Mouse (Mus musculus) liver, postnatal 0 days (tissue): ENCODE measurements around the gene Bbs9.

Source experiments
- CTCF ChIP-seq: sonication (generic); IDR thresholded peaks from 2 replicates; pipeline ENCODE4 v1.5.1; 2016; ENCODE audit warnings: antibody characterized with exemption, low read depth
- EP300 ChIP-seq: IDR thresholded peaks from 2 replicates; pipeline ENCODE4 v1.6.1; 2016; ENCODE audit warnings: antibody characterized with exemption, low read depth, mild to moderate bottlenecking

DNA sequence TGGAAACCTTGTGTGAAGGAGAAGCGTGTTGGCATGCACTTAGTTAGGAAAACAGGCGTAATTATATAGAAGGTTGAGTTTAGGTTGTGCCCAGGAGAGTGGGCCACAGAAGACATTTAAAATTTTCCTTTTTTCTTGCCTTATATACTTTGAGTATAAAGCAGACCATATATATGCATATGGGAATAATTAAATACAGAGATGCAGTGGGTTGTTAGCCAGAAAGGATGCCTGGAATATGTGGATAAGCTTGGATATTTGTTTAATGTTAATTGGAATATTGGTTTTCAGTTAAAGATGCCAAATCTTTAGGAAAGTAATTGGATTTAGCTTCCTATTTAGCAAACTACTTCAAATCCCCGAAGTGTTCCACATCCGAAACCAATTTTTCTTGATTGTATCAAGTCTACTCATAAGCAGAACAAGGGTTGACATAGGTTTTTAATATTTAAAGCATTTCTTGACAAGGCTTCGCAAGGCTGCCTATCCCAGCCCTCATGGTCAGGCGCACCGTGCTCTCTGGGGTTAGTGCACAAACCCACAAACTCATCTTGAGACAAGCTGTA lies 221.4 kb downstream of the Bbs9 start:
- TF ChIP-seq EP300 = no peak
- no peak for TF ChIP-seq CTCF
